Mouse (Mus musculus) testis, adult 2 months (tissue): ENCODE measurements around the gene Trpc7. TPM values are rescaled to one million over a fixed set of nuclear protein-coding genes. Genes with fewer than 3 reads are reported as not detected.

ENCODE experiments used
- H3K27ac ChIP-seq: fragments of 200-500 bp; 2 replicates; pipeline ENCODE4 v1.5.1; 2012; ENCODE audit warnings: low read depth, low read length; ENCODE audit not compliant: control insufficient read depth, insufficient read depth
- H3K27me3 ChIP-seq: fragments of 200-500 bp; 2 replicates; pipeline ENCODE4 v1.6.1; 2012; ENCODE audit warnings: mild to moderate bottlenecking, low read length, moderate library complexity; ENCODE audit not compliant: control insufficient read depth, insufficient read depth
- H3K36me3 ChIP-seq: fragments of 200-500 bp; 2 replicates; pipeline ENCODE4 v1.6.1; 2012; ENCODE audit warnings: mild to moderate bottlenecking, low read length; ENCODE audit not compliant: control insufficient read depth, insufficient read depth
- H3K4me1 ChIP-seq: fragments of 200-500 bp; 2 replicates; pipeline ENCODE4 v1.6.1; 2012; ENCODE audit warnings: low read length; ENCODE audit not compliant: control insufficient read depth, insufficient read depth
- H3K4me3 ChIP-seq: fragments of 200-500 bp; 2 replicates; pipeline ENCODE4 v1.5.1; 2012; ENCODE audit warnings: low read depth, mild to moderate bottlenecking, low read length, moderate library complexity, mixed read lengths; ENCODE audit not compliant: control insufficient read depth
- CTCF ChIP-seq: fragments of 200-500 bp; IDR thresholded peaks from 2 replicates; pipeline ENCODE4 v1.5.1; 2012; ENCODE audit warnings: low read depth, mild to moderate bottlenecking, inconsistent platforms, low read length, moderate library complexity; ENCODE audit not compliant: control insufficient read depth, insufficient read depth, insufficient replicate concordance
- POLR2A ChIP-seq: fragments of 200-500 bp; IDR thresholded peaks from 2 replicates; pipeline ENCODE4 v1.6.1; 2012; ENCODE audit warnings: low read depth, mild to moderate bottlenecking, inconsistent platforms, low read length, moderate library complexity; ENCODE audit not compliant: control insufficient read depth
- polyA plus RNA-seq: library from polyadenylated mRNA; depleted of rRNA; stranded (reverse); fragments of >200 nt; gene quantifications from 2 replicates; pipeline ENCODE4 v1.2.3, GENCODE M21; 2012

Trpc7 gene
- polyA plus RNA-seq, 1 experiment = 0.48 TPM

DNA sequence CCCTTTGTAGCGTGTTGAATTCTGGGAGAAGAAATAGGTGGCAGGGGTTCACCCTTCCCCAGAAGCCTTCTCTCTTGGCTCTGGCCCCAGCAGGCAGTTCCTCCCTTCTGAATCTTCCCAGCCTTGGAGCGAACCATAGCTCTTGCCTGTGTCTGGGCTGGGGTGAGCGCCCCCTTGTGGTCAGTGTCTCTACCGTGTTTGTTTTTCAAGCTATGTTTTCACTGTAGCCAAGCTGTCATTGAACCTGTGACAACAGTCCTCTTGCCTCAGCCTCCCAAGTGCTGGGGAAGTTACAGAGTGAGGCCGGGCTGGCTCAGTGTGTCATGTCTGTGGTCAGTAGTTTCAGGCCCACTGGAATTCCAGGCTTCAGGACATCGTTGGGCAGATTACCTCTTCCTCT, 137.3 kb downstream of the Trpc7 start:
- H3K27me3 ChIP-seq = no peaks in the 10 kb centered on the region
- no peak overlapping the region for H3K27ac ChIP-seq

DNA sequence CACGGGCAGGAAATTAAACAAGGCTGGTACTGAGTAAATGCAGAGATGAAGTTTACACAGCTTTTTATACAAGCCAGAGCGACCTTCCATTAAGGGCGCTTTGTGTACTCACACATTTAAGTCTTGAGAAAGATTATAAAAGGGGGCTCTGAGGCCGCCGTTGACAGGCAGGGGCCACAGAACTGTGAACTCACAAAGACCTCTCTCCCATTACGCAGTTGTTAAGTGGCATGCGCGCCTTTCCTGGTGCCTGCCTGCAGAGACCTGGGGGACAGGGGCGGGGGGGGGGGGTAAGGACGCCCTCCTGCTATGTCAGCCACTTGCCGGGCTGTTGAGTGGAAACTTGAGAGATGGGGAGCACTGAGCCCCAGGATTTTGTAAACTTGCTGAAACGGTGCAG, 138.6 kb downstream of the Trpc7 start:
- H3K27ac ChIP-seq = no peak overlapping the region
- H3K4me1 ChIP-seq = peaks cover 8% of the 10 kb centered on the region
- no peak overlapping the region for H3K4me3 ChIP-seq
- TF ChIP-seq POLR2A (no peak), CTCF (no peak)
- H3K27me3 ChIP-seq = no peaks in the 10 kb centered on the region
- no peaks in the 10 kb centered on the region for H3K36me3 ChIP-seq

More for the DNA sequence above, 137.3 kb downstream of the Trpc7 start:
- Histone ChIP-seq H3K4me3 (no peak overlapping the region), H3K36me3 (no peaks in the 10 kb centered on the region), H3K4me1 (no peaks in the 10 kb centered on the region; the same call in 1 of the 2 replicates)
- TF ChIP-seq CTCF (peak; percentile 86), POLR2A (no peak)

DNA sequence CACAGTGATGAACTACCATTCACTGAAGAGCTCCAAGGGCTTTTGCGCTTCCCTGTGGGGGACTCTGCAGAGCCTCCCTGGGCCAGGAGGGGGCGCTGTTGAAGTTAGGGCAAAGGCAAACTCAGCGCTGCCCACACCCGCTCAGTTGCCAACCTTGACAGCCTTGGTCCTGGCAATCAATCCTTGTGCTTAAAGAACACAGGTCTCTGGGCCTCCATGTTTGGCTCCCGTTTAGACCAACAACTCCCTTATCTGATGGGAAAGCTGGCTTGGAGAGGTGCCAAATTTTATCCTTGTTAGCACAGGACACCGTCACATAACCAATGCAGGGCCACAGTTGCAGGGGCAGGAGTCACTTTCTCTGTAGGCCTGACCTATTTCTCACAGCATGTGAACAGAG, 139.9 kb downstream of the Trpc7 start:
- Histone ChIP-seq H3K36me3 (no peaks in the 10 kb centered on the region), H3K27ac (no peak overlapping the region), H3K27me3 (no peaks in the 10 kb centered on the region), H3K4me1 (peaks cover 8% of the 10 kb centered on the region), H3K4me3 (no peak overlapping the region)
- TF ChIP-seq CTCF (peak; percentile 62), POLR2A (no peak)

- TF ChIP-seq POLR2A (no peak), CTCF (no peak)
- Histone ChIP-seq H3K27ac (no peak within 1 kb of the TSS), H3K27me3 (no peaks in the 10 kb centered on the region), H3K4me1 (peaks cover 8% of the 10 kb centered on the region), H3K36me3 (no peaks in the 10 kb centered on the region), H3K4me3 (peak within 1 kb of the TSS; percentile 23)
These were observed 142.4 kb downstream of the Trpc7 start, which contains the start of gene Gm45623 for GRCm38 (mm10) chr13:56753192-56753951. Gene Gm45623, minus strand, starts transcription at chr13:56753827.

GRCm38 (mm10) chr13:56752474-56753191, 143.2 kb downstream of the Trpc7 start:
- no peak overlapping the region for H3K27ac ChIP-seq
- H3K27me3 ChIP-seq = no peaks in the 10 kb centered on the region

GRCm38 (mm10) chr13:56751774-56752173, 144.0 kb downstream of the Trpc7 start:
- TF ChIP-seq POLR2A (no peak), CTCF (no peak)
- Histone ChIP-seq H3K27ac (no peak overlapping the region), H3K36me3 (no peaks in the 10 kb centered on the region), H3K4me3 (no peak overlapping the region), H3K27me3 (no peaks in the 10 kb centered on the region), H3K4me1 (peaks cover 8% of the 10 kb centered on the region)

More at GRCm38 (mm10) chr13:56752474-56753191, 143.2 kb downstream of the Trpc7 start:
- TF ChIP-seq POLR2A (no peak), CTCF (no peak)
- Histone ChIP-seq H3K4me1 (peaks cover 8% of the 10 kb centered on the region), H3K4me3 (peak overlapping the region; percentile 23), H3K36me3 (no peaks in the 10 kb centered on the region)

DNA sequence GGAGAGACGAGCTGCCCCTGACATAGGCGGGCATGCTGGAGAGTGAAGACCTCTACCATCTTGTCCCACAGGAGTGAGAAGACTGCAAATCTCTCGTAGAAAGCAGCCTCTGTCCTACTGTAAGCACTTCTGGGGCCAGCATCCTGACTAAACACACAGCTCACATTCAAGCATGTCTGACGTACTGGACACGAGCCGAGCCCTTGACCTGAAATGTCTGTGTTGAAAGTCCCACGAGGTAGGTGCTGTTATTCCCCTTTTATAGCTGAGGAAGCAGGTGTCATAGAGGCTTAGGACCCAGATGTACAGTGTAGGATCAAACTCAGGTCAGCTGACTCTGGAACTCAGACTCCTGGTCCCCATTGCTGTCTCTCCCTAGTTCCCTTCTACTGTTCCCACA, 146.4 kb downstream of the Trpc7 start:
- Histone ChIP-seq H3K27ac (no peak overlapping the region), H3K4me3 (no peak overlapping the region), H3K27me3 (no peaks in the 10 kb centered on the region), H3K4me1 (peaks cover 8% of the 10 kb centered on the region), H3K36me3 (no peaks in the 10 kb centered on the region)
- TF ChIP-seq CTCF (no peak), POLR2A (no peak)
